Mouse (Mus musculus) limb, embryonic 13.5 days (tissue): ENCODE results near the gene Gm49388. TPM values are rescaled to one million over a fixed set of nuclear protein-coding genes. Genes with fewer than 3 reads are reported as not detected.

ENCODE experiments used
- ATAC-seq: fragments of 200-750 bp; cut with Nextera tagmentation; 2 replicates; pipeline ENCODE4 v1.8.0; 2017; ENCODE audit warnings: low read depth, moderate number of reproducible peaks, moderate TSS enrichment; ENCODE audit not compliant: low FRiP score
- H3K27ac ChIP-seq: fragments of 300-500 bp; sonication (generic); 2 replicates; pipeline ENCODE4 v1.5.1; 2015; ENCODE audit warnings: inconsistent platforms, mild to moderate bottlenecking, moderate library complexity
- H3K27me3 ChIP-seq: fragments of 300-500 bp; sonication (generic); 2 replicates; pipeline ENCODE4 v1.6.1; 2015; ENCODE audit warnings: mild to moderate bottlenecking, inconsistent platforms
- H3K36me3 ChIP-seq: fragments of 300-500 bp; sonication (generic); 2 replicates; pipeline ENCODE4 v1.6.1; 2015; ENCODE audit warnings: inconsistent platforms, mild to moderate bottlenecking, moderate library complexity
- H3K4me1 ChIP-seq: fragments of 300-500 bp; sonication (generic); 2 replicates; pipeline ENCODE4 v1.6.1; 2015; ENCODE audit warnings: inconsistent platforms
- H3K4me2 ChIP-seq: fragments of 300-500 bp; sonication (generic); replicated peaks from 2 replicates; pipeline ENCODE4 v1.6.1; 2015; ENCODE audit warnings: inconsistent platforms, mild to moderate bottlenecking, moderate library complexity
- H3K4me3 ChIP-seq: fragments of 300-500 bp; sonication (generic); 2 replicates; pipeline ENCODE4 v1.5.1; 2015; ENCODE audit warnings: moderate library complexity, mild to moderate bottlenecking, inconsistent platforms
- H3K9ac ChIP-seq: fragments of 300-500 bp; sonication (generic); 2 replicates; pipeline ENCODE4 v1.6.1; 2015; ENCODE audit warnings: mild to moderate bottlenecking, inconsistent platforms
- H3K9me3 ChIP-seq: fragments of 300-500 bp; sonication (generic); 2 replicates; pipeline ENCODE4 v1.6.1; 2016; ENCODE audit warnings: inconsistent platforms
- WGBS: fragments of 180-500 bp; shearing (Covaris S2); methylation state at CpG from one replicate; pipeline ENCODE4 v1.1.7; 2015; 5-methylcytosine and 5-hydroxymethylcytosine counted together
- polyA plus RNA-seq: library from polyadenylated mRNA; unstranded; fragments of >200 nt; fragmentation: Nextera tagmentation; extraction: Ambion mirVana; gene quantifications from 2 replicates; pipeline ENCODE4 v1.2.1, GENCODE M21; 2015

Gene Gm49388
- polyA plus RNA-seq, 1 experiment from 2014 or later: not detected

DNA sequence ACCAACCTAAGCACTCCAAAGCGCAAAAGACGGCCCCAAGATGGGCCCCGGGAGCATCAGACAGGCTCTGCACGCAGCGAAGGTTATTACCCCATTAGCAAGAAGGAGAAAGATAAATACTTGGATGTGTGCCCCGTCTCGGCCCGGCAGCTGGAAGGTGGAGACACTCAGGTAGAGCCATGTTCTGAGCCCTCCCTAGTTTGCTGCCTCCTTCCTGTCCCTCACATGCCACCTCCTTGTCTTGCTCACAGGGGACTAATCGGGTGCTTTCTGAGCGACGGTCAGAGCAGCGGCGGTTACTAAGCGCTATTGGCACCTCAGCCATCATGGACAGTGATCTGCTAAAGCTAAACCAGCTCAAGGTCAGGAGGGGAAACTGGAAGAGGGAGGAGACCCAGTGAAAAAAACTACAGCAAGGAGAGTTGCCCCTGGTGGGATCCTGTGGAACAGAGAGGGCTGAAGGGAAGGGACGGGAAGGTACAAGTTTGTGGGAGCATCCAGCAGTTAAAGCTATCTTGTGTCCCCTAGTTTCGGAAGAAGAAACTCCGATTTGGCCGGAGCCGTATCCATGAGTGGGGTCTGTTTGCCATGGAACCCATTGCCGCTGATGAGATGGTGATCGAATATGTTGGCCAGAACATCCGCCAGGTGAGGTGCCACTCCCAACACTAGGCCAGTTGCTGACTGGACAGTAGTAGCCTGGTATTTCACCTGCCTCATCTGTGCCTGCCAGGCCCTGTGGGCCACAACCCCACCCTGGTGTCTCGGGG is 11.9 kb downstream of the Gm49388 start:
- no peak overlapping the region for H3K4me3 ChIP-seq
- no peaks in the 10 kb centered on the region for H3K9me3 ChIP-seq
- peaks cover 16% of the 10 kb centered on the region; the same call in 1 of the 2 replicates for H3K4me1 ChIP-seq
- 91% methylated on average over 23 of the region's 23 CpGs for WGBS
- H3K4me2 ChIP-seq: no peak overlapping the region
- H3K9ac ChIP-seq: no peak overlapping the region
- ATAC-seq: no peak
- H3K27me3 ChIP-seq: no peaks in the 10 kb centered on the region
- peaks cover 90% of the 10 kb centered on the region for H3K36me3 ChIP-seq
- no peak overlapping the region for H3K27ac ChIP-seq

DNA sequence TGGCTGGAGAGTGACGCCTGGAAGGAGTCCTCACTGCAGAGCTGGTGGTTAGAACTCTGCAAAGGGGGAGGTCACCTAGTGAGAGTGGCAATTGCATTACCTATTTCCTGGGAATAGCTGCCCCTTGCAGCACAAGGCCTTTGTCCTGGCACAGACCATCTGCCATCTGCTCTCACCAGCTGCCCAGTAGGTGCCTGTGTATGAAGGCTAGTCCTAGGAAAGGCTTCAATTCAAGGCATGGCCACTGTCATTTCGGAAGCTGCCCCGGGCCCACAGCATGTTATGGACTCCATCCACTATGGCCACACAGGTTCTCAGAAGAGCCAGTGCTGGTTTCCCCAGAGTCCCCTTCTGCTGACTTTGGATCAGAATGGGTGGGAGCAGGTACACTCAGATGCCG is 13.2 kb downstream of the Gm49388 start:
- Histone ChIP-seq H3K4me3 (no peak overlapping the region), H3K9me3 (no peaks in the 10 kb centered on the region), H3K36me3 (peaks cover 89% of the 10 kb centered on the region), H3K9ac (no peak overlapping the region), H3K27me3 (no peaks in the 10 kb centered on the region), H3K27ac (no peak overlapping the region), H3K4me1 (peaks cover 16% of the 10 kb centered on the region; the same call in 1 of the 2 replicates), H3K4me2 (no peak overlapping the region)
- no peak for ATAC-seq
- 88% methylated on average over 4 of the region's 4 CpGs for WGBS

DNA sequence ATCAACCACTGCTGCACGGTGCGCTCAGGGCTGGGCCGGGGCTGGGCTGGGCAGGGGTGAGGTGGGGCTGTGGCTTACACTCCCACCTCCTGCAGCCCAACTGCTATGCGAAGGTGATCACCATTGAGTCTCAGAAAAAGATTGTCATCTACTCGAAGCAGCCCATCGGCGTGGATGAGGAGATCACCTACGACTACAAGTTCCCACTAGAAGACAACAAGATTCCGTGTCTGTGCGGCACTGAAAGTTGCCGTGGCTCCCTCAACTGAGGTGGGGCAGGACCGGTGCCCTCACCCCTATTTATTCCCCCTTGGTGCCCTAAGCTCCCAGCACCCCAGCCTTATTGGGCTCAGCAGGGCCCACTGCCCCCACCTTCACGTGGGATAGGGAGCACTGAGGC is 13.8 kb downstream of the Gm49388 start:
- Histone ChIP-seq H3K36me3 (peaks cover 89% of the 10 kb centered on the region), H3K9me3 (no peaks in the 10 kb centered on the region), H3K4me3 (no peak overlapping the region), H3K4me2 (no peak overlapping the region), H3K27me3 (no peaks in the 10 kb centered on the region), H3K9ac (no peak overlapping the region), H3K27ac (peak overlapping the region; percentile 10; the same call in 1 of the 2 replicates), H3K4me1 (peaks cover 16% of the 10 kb centered on the region; the same call in 1 of the 2 replicates)
- ATAC-seq: no peak
- WGBS: 86% methylated on average over 13 of the region's 13 CpGs

DNA sequence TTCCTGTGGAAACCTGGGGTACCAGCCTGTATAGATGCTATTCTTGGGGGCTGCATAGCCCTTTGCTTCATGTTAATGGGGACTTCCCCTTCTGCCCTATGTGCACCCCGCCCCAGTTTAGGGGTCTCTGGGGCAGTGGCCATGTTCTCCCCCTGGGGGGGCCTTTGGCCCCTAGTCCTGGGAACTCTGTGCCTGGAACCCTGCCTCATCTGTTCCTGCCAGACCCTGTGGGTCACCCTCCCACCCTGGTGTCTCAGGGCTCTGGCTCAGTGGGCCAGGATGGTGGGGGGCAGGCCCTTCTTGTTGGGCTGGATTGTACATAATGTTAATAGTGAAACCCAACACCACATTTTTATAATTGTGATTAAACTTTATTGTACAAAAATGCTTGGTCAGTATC is 14.3 kb downstream of the Gm49388 start:
- peaks cover 16% of the 10 kb centered on the region; the same call in 1 of the 2 replicates for H3K4me1 ChIP-seq
- H3K27ac ChIP-seq: peak overlapping the region; percentile 10; the same call in 1 of the 2 replicates
- no peaks in the 10 kb centered on the region for H3K9me3 ChIP-seq
- no peak overlapping the region for H3K9ac ChIP-seq
- ATAC-seq: no peak
- no peak overlapping the region for H3K4me2 ChIP-seq
- H3K36me3 ChIP-seq: peaks cover 90% of the 10 kb centered on the region
- WGBS: 87% methylated on average over 1 of the region's 1 CpGs
- H3K27me3 ChIP-seq: no peaks in the 10 kb centered on the region
- no peak overlapping the region for H3K4me3 ChIP-seq

DNA sequence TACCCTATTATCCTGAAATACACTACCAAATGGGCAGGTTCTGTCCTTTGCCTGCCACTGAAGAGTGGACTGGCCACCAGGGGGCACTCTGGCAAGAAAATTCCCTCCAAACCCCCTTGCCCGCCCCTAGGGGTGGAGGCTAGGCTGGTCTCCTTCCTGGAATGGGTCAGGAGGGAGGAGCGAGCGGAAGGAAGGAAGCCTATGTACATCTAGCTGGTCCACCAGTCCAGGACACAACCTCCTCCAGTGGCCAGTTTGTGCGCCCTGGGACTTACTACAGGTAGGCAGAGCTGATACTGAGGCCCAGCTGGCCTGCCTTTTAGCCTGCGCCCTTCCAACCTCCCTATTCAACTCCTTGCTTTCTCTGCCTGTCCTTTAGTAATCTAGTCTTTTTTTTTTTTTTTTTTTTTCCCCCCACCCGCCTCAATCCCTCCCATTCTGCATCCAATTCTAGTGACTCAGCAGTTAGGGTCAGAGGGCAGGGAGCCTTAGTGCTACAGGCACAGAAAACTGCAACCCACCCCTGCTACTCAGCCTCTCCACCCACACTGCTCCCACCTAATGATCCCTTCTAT is 15.1 kb downstream of the Gm49388 start, which contains the start of gene Hsd3b7:
Hsd3b7 (plus strand) TSS at position 170 of the 575 bp plus-strand sequence.
- peak; percentile 82 for ATAC-seq
- peak within 1 kb of the TSS; percentile 37 for H3K4me2 ChIP-seq
- H3K4me1 ChIP-seq: peaks cover 16% of the 10 kb centered on the region; the same call in 1 of the 2 replicates
- H3K9me3 ChIP-seq: no peaks in the 10 kb centered on the region
- H3K27me3 ChIP-seq: no peaks in the 10 kb centered on the region
- peak within 1 kb of the TSS; percentile 10; the same call in 1 of the 2 replicates for H3K27ac ChIP-seq
- H3K9ac ChIP-seq: 0 out of 2 replicates have a peak within 1 kb of the TSS, but pooled peaks have one; percentile 0
- 29% methylated on average over 6 of the region's 6 CpGs for WGBS
- H3K4me3 ChIP-seq: peak within 1 kb of the TSS; percentile 20
- peaks cover 88% of the 10 kb centered on the region for H3K36me3 ChIP-seq

DNA sequence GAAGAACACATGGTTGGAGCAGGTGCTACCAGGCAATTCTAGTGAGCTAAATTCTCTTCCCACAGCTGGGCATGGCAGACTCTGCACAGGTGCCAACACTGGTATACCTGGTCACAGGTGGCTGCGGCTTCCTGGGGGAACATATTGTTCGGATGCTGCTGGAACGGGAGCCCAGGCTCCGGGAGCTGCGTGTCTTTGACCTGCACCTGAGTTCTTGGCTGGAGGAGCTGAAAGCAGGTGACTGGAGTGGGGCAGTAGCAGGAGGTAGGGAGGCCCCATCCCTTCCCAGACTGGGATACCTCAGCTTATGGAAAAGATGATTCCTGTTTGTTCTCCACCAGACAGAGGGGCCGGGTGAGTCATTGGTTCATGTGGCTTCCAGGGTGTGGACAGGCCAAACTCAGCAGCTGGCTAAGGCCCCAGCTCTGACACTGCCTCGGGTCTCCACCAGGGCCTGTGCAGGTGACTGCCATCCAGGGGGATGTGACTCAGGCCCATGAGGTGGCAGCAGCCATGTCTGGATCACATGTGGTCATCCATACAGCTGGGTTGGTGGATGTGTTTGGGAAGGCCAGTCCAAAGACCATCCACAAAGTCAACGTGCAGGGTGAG is 15.7 kb downstream of the Gm49388 start:
- 86% methylated on average over 8 of the region's 8 CpGs for WGBS
- Histone ChIP-seq H3K27ac (no peak overlapping the region), H3K9ac (0 out of 2 replicates have a peak overlapping the region, but pooled peaks have one; percentile 0), H3K9me3 (no peaks in the 10 kb centered on the region), H3K4me3 (peak overlapping the region; percentile 20; the same call in 1 of the 2 replicates), H3K36me3 (peaks cover 86% of the 10 kb centered on the region), H3K4me1 (peaks cover 16% of the 10 kb centered on the region; the same call in 1 of the 2 replicates), H3K4me2 (peak overlapping the region; percentile 37), H3K27me3 (no peaks in the 10 kb centered on the region)
- ATAC-seq: no peak

DNA sequence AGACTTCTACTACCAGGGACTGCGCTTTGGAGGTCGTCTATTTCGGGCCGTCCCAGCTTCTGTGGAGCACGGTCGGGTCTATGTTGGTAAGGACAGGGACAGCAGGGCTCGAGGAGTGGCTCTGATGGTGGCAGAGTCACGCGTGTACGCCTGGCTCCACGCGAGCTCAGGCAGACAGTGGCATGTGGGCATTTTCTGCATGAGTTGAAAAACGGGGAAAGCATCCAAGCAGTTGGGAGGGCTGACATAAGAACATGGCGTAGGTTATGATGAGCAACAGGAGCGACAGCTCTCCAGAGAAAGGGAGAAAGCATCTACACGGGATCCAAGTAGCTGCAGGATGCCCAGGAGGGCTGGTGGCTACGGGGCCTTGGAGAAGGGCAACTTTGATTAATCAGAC is 16.9 kb downstream of the Gm49388 start:
- H3K9ac ChIP-seq: no peak overlapping the region
- no peak for ATAC-seq
- no peak overlapping the region for H3K4me3 ChIP-seq
- peaks cover 82% of the 10 kb centered on the region for H3K36me3 ChIP-seq
- no peak overlapping the region for H3K4me2 ChIP-seq
- H3K9me3 ChIP-seq: no peaks in the 10 kb centered on the region
- no peak overlapping the region for H3K27ac ChIP-seq
- no peaks in the 10 kb centered on the region for H3K27me3 ChIP-seq
- whole genome bisulfite sequencing: 94% methylated on average over 17 of the region's 17 CpGs
- peaks cover 16% of the 10 kb centered on the region; the same call in 1 of the 2 replicates for H3K4me1 ChIP-seq

DNA sequence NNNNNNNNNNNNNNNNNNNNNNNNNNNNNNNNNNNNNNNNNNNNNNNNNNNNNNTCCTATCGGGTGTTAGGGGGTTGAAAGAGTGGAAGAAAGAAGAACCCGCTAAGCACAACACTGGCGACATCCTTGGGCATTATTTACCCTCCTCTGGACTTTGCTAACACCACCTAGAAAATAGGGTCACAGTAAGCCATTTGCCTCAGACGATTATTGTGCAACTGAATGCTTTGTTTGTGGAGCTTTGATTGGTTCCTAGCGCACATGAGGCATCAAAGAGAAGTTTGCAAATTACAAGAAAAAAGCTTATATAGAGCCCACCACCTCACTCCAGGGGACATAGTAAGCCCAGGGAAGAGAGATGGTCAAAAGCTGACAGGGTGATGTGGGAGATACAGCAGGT is 23.4 kb downstream of the Gm49388 start:
- H3K27ac ChIP-seq: no peak overlapping the region
- no peaks in the 10 kb centered on the region for H3K4me1 ChIP-seq
- ATAC-seq: no peak
- H3K36me3 ChIP-seq: peaks cover 88% of the 10 kb centered on the region
- no peak overlapping the region for H3K4me3 ChIP-seq
- no peaks in the 10 kb centered on the region for H3K9me3 ChIP-seq
- no peak overlapping the region for H3K4me2 ChIP-seq
- no peaks in the 10 kb centered on the region for H3K27me3 ChIP-seq
- 75% methylated on average over 5 of the region's 5 CpGs for WGBS
- H3K9ac ChIP-seq: no peak overlapping the region

DNA sequence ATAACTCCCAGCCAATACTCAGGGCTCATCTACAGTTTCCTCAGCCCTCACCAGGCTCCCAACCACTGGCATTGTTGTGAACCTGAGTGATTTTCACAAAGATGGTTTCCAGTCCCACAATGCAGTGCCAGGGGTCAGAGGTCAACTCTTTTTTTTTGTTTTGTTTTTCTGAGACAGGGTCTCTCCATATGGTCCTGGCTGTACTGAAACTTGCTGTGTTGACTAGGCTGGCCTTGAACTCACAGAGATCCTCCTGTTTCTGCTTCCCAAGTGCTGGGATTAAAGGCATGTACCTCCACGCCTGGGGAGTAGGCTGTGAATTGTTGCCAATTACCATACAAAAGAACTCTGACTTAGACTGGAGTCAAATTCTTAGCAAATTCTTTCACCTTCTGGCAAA is 24.4 kb downstream of the Gm49388 start:
- no peak overlapping the region for H3K9ac ChIP-seq
- no peaks in the 10 kb centered on the region for H3K27me3 ChIP-seq
- peaks cover 89% of the 10 kb centered on the region for H3K36me3 ChIP-seq
- no peak overlapping the region for H3K4me2 ChIP-seq
- no peaks in the 10 kb centered on the region for H3K9me3 ChIP-seq
- no peak overlapping the region for H3K27ac ChIP-seq
- 94% methylated on average over 1 of the region's 1 CpGs for WGBS
- H3K4me1 ChIP-seq: no peaks in the 10 kb centered on the region
- H3K4me3 ChIP-seq: no peak overlapping the region
- ATAC-seq: no peak

DNA sequence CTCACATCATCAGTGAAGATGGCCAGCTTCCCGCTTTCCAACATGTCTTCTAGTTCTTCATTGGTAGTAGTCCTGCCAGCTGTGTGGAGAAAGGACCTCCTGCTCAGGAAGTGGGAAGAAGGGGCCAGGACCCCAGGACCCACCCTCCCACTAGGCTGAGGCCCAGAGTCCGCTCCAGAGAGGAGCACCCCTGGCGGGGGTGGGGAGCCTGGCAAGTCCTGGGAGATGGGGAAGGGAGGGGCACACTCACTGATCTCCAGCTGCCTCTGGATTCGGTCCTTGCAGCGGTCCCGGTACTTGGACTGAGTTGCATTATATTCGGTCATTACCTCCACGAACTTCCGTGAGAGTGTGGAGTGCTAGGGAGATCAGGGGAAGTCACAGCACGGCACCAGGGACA is 25.2 kb downstream of the Gm49388 start:
- H3K9ac ChIP-seq: no peak overlapping the region
- H3K27me3 ChIP-seq: no peaks in the 10 kb centered on the region
- H3K4me3 ChIP-seq: no peak overlapping the region
- peaks cover 89% of the 10 kb centered on the region for H3K36me3 ChIP-seq
- no peak overlapping the region for H3K4me2 ChIP-seq
- H3K9me3 ChIP-seq: no peaks in the 10 kb centered on the region
- H3K27ac ChIP-seq: no peak overlapping the region
- no peaks in the 10 kb centered on the region for H3K4me1 ChIP-seq
- ATAC-seq: no peak
- 72% methylated on average over 10 of the region's 10 CpGs for WGBS

DNA sequence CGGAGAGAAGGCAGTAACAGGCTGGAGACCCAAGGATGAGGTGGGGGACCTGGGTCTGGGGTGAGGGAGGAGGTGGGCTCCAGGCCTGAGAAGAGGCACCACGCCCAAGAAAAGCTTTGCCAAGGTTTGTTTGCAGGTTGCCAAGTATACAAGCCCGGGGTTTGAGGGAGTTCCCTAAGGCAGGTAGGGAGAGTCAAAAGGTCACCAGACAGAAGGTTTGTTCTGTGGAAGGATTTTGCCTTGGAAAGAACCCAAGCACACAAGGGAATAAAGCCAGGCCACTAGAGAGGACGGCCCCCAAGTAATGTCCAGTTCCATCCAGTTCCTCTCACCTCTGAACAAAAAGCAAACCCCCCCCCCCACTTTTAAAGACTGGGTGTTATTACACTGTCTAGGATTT is 25.8 kb downstream of the Gm49388 start:
- no peak overlapping the region for H3K4me2 ChIP-seq
- no peak for ATAC-seq
- no peaks in the 10 kb centered on the region for H3K27me3 ChIP-seq
- H3K9ac ChIP-seq: no peak overlapping the region
- H3K4me1 ChIP-seq: 0 out of 2 replicates have a peak, but pooled peaks cover 5% of the 10 kb centered on the region
- H3K4me3 ChIP-seq: no peak overlapping the region
- peaks cover 86% of the 10 kb centered on the region for H3K36me3 ChIP-seq
- 82% methylated on average over 4 of the region's 4 CpGs for WGBS
- H3K27ac ChIP-seq: no peak overlapping the region
- no peaks in the 10 kb centered on the region for H3K9me3 ChIP-seq

DNA sequence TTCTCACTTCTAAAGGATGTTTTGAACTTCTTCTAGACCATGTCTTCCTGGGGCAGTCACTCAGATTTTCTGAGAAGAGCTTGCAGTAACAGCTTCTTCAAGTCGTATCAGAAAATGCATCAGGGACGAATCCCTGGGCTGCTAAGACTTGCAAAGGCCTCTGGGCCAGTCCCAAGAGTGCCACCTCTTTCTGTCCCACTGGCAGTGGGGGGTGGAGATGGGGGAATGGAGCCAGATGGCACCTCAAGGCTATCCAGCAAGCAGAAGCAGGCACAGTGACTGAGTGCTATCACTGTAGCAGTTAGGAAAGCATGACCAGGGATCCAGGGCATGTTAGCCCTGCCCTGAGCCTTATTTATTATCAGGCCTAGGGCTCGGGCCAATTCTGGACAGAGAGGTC is 26.9 kb downstream of the Gm49388 start:
- WGBS: 86% methylated on average over 3 of the region's 3 CpGs
- Histone ChIP-seq H3K9ac (no peak overlapping the region), H3K4me3 (no peak overlapping the region)

More for the DNA sequence above, 26.9 kb downstream of the Gm49388 start:
- no peaks in the 10 kb centered on the region for H3K9me3 ChIP-seq
- peaks cover 79% of the 10 kb centered on the region for H3K36me3 ChIP-seq
- no peaks in the 10 kb centered on the region for H3K27me3 ChIP-seq
- H3K4me1 ChIP-seq: 0 out of 2 replicates have a peak, but pooled peaks cover 6% of the 10 kb centered on the region
- no peak overlapping the region for H3K4me2 ChIP-seq
- ATAC-seq: no peak
- no peak overlapping the region for H3K27ac ChIP-seq
